Mouse (Mus musculus) heart, postnatal 0 days (tissue): ENCODE data around the gene Ppargc1a. TPM values are rescaled to one million over a fixed set of nuclear protein-coding genes. Genes with fewer than 3 reads are reported as not detected.

ENCODE experiments used
- ATAC-seq: fragments of 200-750 bp; cut with Nextera tagmentation; 2 replicates; pipeline ENCODE4 v1.8.0; 2017; ENCODE audit warnings: low read depth, moderate number of reproducible peaks, moderate library complexity; ENCODE audit not compliant: insufficient read depth
- DNase-seq: peaks from one replicate; pipeline ENCODE4 v3.0.0-alpha.2; 2016; ENCODE audit warnings: low spot score
- H3K27ac ChIP-seq: fragments of 300-500 bp; sonication (generic); 2 replicates; pipeline ENCODE4 v1.5.1; 2014; ENCODE audit warnings: low read depth, mild to moderate bottlenecking
- H3K27me3 ChIP-seq: fragments of 300-500 bp; sonication (generic); 2 replicates; pipeline ENCODE4 v1.6.1; 2014; ENCODE audit warnings: low read length, mixed read lengths; ENCODE audit not compliant: control insufficient read depth, insufficient read depth
- H3K36me3 ChIP-seq: fragments of 300-500 bp; sonication (generic); replicated peaks from 2 replicates; pipeline ENCODE4 v1.6.1; 2014; ENCODE audit warnings: low read length, mixed read lengths; ENCODE audit not compliant: control insufficient read depth, insufficient read depth
- H3K4me1 ChIP-seq: fragments of 300-500 bp; sonication (generic); 2 replicates; pipeline ENCODE4 v1.6.1; 2014; ENCODE audit warnings: antibody characterized with exemption; ENCODE audit not compliant: control insufficient read depth, insufficient read depth
- H3K4me2 ChIP-seq: fragments of 300-500 bp; sonication (generic); 2 replicates; pipeline ENCODE4 v1.6.1; 2014; ENCODE audit warnings: low read depth, mild to moderate bottlenecking, low read length, moderate library complexity
- H3K4me3 ChIP-seq: fragments of 300-500 bp; sonication (generic); 2 replicates; pipeline ENCODE4 v1.5.1; 2014; ENCODE audit warnings: low read depth, low read length
- H3K9ac ChIP-seq: fragments of 300-500 bp; sonication (generic); replicated peaks from 2 replicates; pipeline ENCODE4 v1.6.1; 2014; ENCODE audit warnings: low read depth, low read length, mixed read lengths
- H3K9me3 ChIP-seq: fragments of 300-500 bp; sonication (generic); replicated peaks from 2 replicates; pipeline ENCODE4 v1.6.1; 2016; ENCODE audit warnings: low read length; ENCODE audit not compliant: control insufficient read depth
- CTCF ChIP-seq: IDR thresholded peaks from 2 replicates; pipeline ENCODE4 v1.5.1; 2016; ENCODE audit warnings: antibody characterized with exemption, control low read depth, low read depth
- EP300 ChIP-seq: IDR thresholded peaks from 2 replicates; pipeline ENCODE4 v1.6.1; 2016; ENCODE audit warnings: antibody characterized with exemption, low read depth
- WGBS: fragments of 180-500 bp; shearing (Covaris S2); extraction: QIAGEN DNeasy Blood & Tissue Kit; methylation state at CpG from one replicate; pipeline ENCODE4 v1.1.7; 2014; 5-methylcytosine and 5-hydroxymethylcytosine counted together
- polyA plus RNA-seq: library from polyadenylated mRNA; unstranded; fragments of >200 nt; fragmentation: Nextera tagmentation; extraction: Ambion mirVana; gene quantifications from 2 replicates; pipeline ENCODE4 v1.2.1, GENCODE M21; 2015
- total RNA-seq: library from RNA; depleted of rRNA; stranded (reverse); fragments of >200 nt; gene quantifications from 2 replicates; pipeline ENCODE4 v1.2.3, GENCODE M21; 2014; ENCODE audit warnings: low replicate concordance

The Ppargc1a gene
- total and polyA plus RNA-seq, 2 experiments from 2014 or later, result 50.8 to 61.4 TPM

DNA sequence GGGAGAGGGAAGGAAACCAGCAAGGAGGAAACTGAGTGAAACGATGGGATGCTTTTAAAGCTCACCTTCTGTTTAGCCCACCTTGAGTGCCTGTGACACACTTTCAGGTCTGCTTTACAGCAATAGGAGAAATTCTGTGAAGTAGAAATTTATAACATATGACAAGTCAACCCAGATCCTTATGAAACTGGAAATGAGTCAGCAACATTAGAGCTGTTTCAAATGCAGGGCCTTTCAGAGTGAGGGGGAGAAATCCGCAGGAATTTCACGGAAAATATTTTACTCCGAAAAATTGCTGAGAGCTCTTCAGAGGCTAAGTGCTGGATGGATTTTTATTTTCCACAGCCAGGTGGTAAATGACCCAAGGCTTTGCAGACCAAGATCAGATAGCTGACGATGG, 133.6 kb downstream of the Ppargc1a start:
- H3K4me2 ChIP-seq, result no peak overlapping the region
- TF ChIP-seq EP300 (no peak), CTCF (no peak)
- no peaks in the 10 kb centered on the region for H3K4me1 ChIP-seq
- no peak overlapping the region for H3K9ac ChIP-seq
- no peak overlapping the region for H3K4me3 ChIP-seq
- WGBS, result 79% methylated on average over 5 of the region's 5 CpGs
- no peaks in the 10 kb centered on the region for H3K27me3 ChIP-seq
- no peak for DNase-seq
- H3K27ac ChIP-seq, result no peak overlapping the region
- H3K9me3 ChIP-seq, result no peaks in the 10 kb centered on the region
- no peaks in the 10 kb centered on the region for H3K36me3 ChIP-seq
- no peak for ATAC-seq

DNA sequence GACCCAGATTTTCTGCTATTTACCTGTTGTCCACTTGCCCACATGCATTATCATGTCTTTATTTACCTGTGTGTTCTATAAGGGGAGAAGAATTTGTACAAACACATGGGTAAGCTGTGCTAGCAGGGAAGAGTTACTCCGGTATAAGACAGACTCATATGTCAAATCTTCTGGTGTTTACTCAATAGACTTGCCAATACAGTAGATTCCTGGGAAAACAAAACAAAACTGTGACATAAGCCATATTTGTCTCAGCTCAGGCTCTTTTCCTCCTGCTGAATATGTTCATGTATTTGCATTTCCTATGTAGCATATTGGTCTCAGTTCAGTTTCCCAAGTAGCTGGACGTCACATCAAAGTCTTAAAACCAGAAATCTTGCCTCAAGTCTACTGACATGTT, 135.0 kb downstream of the Ppargc1a start:
- 86% methylated on average over 2 of the region's 2 CpGs for WGBS
- DNase-seq (no peak), ATAC-seq (no peak)
- H3K27ac ChIP-seq, result no peak overlapping the region
- H3K4me3 ChIP-seq, result no peak overlapping the region
- H3K9me3 ChIP-seq, result no peaks in the 10 kb centered on the region
- H3K27me3 ChIP-seq, result no peaks in the 10 kb centered on the region
- H3K4me2 ChIP-seq, result no peak overlapping the region
- H3K9ac ChIP-seq, result no peak overlapping the region
- H3K36me3 ChIP-seq, result no peaks in the 10 kb centered on the region
- H3K4me1 ChIP-seq, result no peaks in the 10 kb centered on the region
- no peak for TF ChIP-seq EP300
- no peak for TF ChIP-seq CTCF

DNA sequence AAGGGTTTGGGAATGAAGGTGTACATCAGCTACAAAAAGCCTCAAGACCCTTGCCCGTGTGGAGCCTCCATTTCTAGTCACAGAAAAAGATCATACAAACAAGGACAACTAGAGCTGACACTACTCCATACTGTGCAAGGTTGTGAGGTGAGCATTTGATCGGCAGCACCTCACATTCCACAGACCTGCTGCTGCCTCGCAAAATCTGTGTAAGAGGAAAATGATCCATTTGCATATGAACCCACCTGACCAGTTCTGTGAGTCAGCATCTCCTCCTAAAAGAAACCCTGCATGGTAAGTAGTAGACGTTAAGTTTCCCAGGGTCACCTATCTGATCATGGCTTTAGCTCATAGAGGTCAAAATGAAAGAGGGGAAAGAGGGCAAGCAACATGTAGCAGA, 135.5 kb downstream of the Ppargc1a start:
- H3K4me3 ChIP-seq, result no peak overlapping the region
- WGBS, result 61% methylated on average over 4 of the region's 4 CpGs
- H3K9ac ChIP-seq, result no peak overlapping the region
- H3K4me1 ChIP-seq, result no peaks in the 10 kb centered on the region
- DNase-seq, result no peak
- H3K27me3 ChIP-seq, result no peaks in the 10 kb centered on the region
- H3K4me2 ChIP-seq, result no peak overlapping the region
- TF ChIP-seq EP300 (no peak), CTCF (no peak)
- no peak overlapping the region for H3K27ac ChIP-seq
- ATAC-seq, result no peak
- H3K9me3 ChIP-seq, result no peaks in the 10 kb centered on the region
- no peaks in the 10 kb centered on the region for H3K36me3 ChIP-seq

DNA sequence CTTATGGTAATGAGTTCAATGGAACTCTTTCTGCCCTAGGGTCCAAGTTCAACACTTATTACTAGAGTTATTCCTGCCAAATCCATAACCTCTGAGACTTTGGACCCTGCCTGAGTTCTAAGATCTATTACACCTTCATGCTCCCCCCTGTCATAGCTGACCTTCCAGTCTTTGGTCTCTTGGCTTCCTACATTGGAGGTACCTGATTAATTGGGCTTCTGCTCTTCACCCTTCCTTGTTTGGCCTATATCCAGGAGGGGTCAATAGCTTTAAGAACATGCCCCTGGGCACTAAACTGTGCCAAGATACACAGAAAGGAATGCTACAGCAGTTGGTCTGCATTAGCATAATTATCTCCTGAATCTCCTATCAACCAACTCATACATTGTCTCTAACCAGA, 141.1 kb downstream of the Ppargc1a start:
- no peaks in the 10 kb centered on the region for H3K4me1 ChIP-seq
- DNase-seq (no peak), ATAC-seq (no peak)
- TF ChIP-seq CTCF (no peak), EP300 (no peak)
- H3K9me3 ChIP-seq, result no peaks in the 10 kb centered on the region
- no peaks in the 10 kb centered on the region for H3K36me3 ChIP-seq
- no peaks in the 10 kb centered on the region for H3K27me3 ChIP-seq
- H3K4me3 ChIP-seq, result no peak overlapping the region
- H3K27ac ChIP-seq, result no peak overlapping the region
- H3K4me2 ChIP-seq, result no peak overlapping the region
- no peak overlapping the region for H3K9ac ChIP-seq

DNA sequence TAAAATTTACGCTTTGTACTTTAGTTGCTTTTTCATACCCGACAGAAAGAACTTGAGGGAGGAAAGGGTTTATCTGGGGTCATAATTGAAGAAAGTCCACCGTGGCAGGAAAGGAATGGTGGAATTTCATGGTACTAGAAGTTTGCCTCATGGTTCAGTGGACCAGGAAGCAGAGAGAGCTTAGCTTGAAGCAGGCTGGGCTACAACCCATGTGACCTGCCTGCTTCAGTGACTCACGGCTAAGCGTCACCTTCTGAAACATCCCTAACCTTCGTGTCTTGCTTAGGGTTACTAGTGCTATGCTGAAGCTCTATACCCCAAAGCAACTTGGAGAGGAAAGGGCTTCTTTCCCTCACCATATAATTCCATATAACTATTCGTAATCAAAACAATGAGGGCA, 151.1 kb downstream of the Ppargc1a start:
- H3K4me1 ChIP-seq, result no peaks in the 10 kb centered on the region
- no peaks in the 10 kb centered on the region for H3K9me3 ChIP-seq
- no peaks in the 10 kb centered on the region for H3K27me3 ChIP-seq
- no peak overlapping the region for H3K4me2 ChIP-seq
- ATAC-seq, result no peak
- no peak for DNase-seq
- no peak overlapping the region for H3K27ac ChIP-seq
- TF ChIP-seq EP300, result no peak
- no peak for TF ChIP-seq CTCF
- no peaks in the 10 kb centered on the region for H3K36me3 ChIP-seq
- no peak overlapping the region for H3K4me3 ChIP-seq
- no peak overlapping the region for H3K9ac ChIP-seq
- WGBS, result 77% methylated on average over 7 of the region's 7 CpGs

DNA sequence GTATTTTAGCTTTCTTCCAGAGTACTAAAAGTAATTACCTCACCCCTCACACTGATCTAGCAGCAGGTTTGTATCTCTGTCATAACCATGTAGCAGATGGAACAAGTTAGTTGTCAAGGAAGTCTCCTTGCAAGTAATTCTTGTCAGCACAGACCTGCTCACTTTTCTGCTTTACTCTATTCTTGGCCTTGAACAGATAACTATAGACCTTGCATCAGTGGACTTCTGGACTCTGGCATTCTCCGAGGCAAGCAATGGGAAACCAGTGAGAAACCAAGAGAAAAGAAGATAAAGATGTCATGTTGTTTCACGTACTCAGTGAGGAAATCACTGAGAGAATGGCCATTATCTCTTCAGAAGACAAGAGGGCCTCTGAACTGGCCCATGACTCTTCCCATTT, 152.1 kb downstream of the Ppargc1a start:
- no peak overlapping the region for H3K4me3 ChIP-seq
- no peaks in the 10 kb centered on the region for H3K9me3 ChIP-seq
- TF ChIP-seq EP300 (no peak), CTCF (no peak)
- H3K27ac ChIP-seq, result no peak overlapping the region
- ATAC-seq (no peak), DNase-seq (no peak)
- H3K36me3 ChIP-seq, result no peaks in the 10 kb centered on the region
- H3K4me1 ChIP-seq, result no peaks in the 10 kb centered on the region
- H3K27me3 ChIP-seq, result no peaks in the 10 kb centered on the region
- 25% methylated on average over 2 of the region's 2 CpGs for WGBS
- no peak overlapping the region for H3K9ac ChIP-seq
- H3K4me2 ChIP-seq, result no peak overlapping the region
